Mouse (Mus musculus) liver, adult 2 months (tissue): ENCODE data around the gene Map6.

ENCODE experiments used
- CTCF ChIP-seq: fragments of 200-500 bp; IDR thresholded peaks from 2 replicates; pipeline ENCODE4 v1.5.1; 2011; ENCODE audit warnings: low read depth, low read length, control low read depth
- POLR2A ChIP-seq: fragments of 200-500 bp; IDR thresholded peaks from 2 replicates; pipeline ENCODE4 v1.6.1; 2011; ENCODE audit warnings: low read length, control low read depth; ENCODE audit not compliant: insufficient read depth; ENCODE audit errors: extremely low read depth

- TF ChIP-seq POLR2A: no peak
- TF ChIP-seq CTCF: no peak
Measured at GRCm38 (mm10) chr7:99236888-99237660, 30.2 kb upstream of the Map6 start.
